Mouse (Mus musculus): ENCODE measurements around the gene Rpap1.

GRCm38 (mm10) chr2:119805536-119805935 is 18.2 kb upstream of the Rpap1 start:
- TF ChIP-seq POLR2AphosphoS5 (IDR thresholded peaks at IDR 0.05; ENCODE audit: insufficient replicate concordance, low read depth, low read length), result no peak
- no peak for TF ChIP-seq CTCF (IDR thresholded peaks at IDR 0.05; ENCODE audit: low read depth, low read length)
- no peak for TF ChIP-seq GATA1 (IDR thresholded peaks at IDR 0.05; ENCODE audit: borderline replicate concordance, low read length)
- TF ChIP-seq TAL1 (conservative IDR thresholded peaks at IDR 0.05; ENCODE audit: low read depth, low read length), result no peak

All from G1E (cell line).